Mouse (Mus musculus) forebrain, embryonic 14.5 days (tissue): ENCODE measurements around the gene Fam155a. TPM values are rescaled to one million over a fixed set of nuclear protein-coding genes. Genes with fewer than 3 reads are reported as not detected.

ENCODE experiments used
- ATAC-seq: fragments of 200-750 bp; cut with Nextera tagmentation; 2 replicates; pipeline ENCODE4 v1.8.0; 2017; ENCODE audit warnings: mild to moderate bottlenecking, moderate library complexity
- DNase-seq: peaks from one replicate; pipeline ENCODE4 v3.0.0-alpha.2; 2015; ENCODE audit warnings: low spot score
- H3K27ac ChIP-seq: fragments of 300-500 bp; sonication (generic); 2 replicates; pipeline ENCODE4 v1.5.1; 2014; ENCODE audit warnings: low read depth, mild to moderate bottlenecking, control low read depth, low read length, moderate library complexity
- H3K27me3 ChIP-seq: fragments of 300-500 bp; sonication (generic); replicated peaks from 2 replicates; pipeline ENCODE4 v1.6.1; 2014; ENCODE audit warnings: low read length, control low read depth, mixed read lengths; ENCODE audit not compliant: control insufficient read depth, insufficient read depth
- H3K36me3 ChIP-seq: fragments of 300-500 bp; sonication (generic); 2 replicates; pipeline ENCODE4 v1.6.1; 2014; ENCODE audit warnings: low read length, control low read depth; ENCODE audit not compliant: control insufficient read depth, insufficient read depth
- H3K4me1 ChIP-seq: fragments of 300-500 bp; sonication (generic); 2 replicates; pipeline ENCODE4 v1.6.1; 2014; ENCODE audit warnings: antibody characterized with exemption, low read length, control low read depth; ENCODE audit not compliant: control insufficient read depth, insufficient read depth
- H3K4me2 ChIP-seq: fragments of 300-500 bp; sonication (generic); 2 replicates; pipeline ENCODE4 v1.6.1; 2014; ENCODE audit warnings: mild to moderate bottlenecking, control low read depth, low read length
- H3K4me3 ChIP-seq: fragments of 300-500 bp; sonication (generic); 2 replicates; pipeline ENCODE4 v1.5.1; 2014; ENCODE audit warnings: low read depth, low read length, control low read depth
- H3K9ac ChIP-seq: fragments of 300-500 bp; sonication (generic); 2 replicates; pipeline ENCODE4 v1.6.1; 2014; ENCODE audit warnings: mild to moderate bottlenecking, low read length, control low read depth, moderate library complexity
- H3K9me3 ChIP-seq: fragments of 300-500 bp; sonication (generic); replicated peaks from 2 replicates; pipeline ENCODE4 v1.6.1; 2016; ENCODE audit warnings: low read length, control low read depth, mixed read lengths; ENCODE audit not compliant: control insufficient read depth
- WGBS: fragments of 180-500 bp; shearing (Covaris S2); extraction: QIAGEN DNeasy Blood & Tissue Kit; methylation state at CpG from one replicate; pipeline ENCODE4 v1.1.7; 2014; 5-methylcytosine and 5-hydroxymethylcytosine counted together
- polyA plus RNA-seq: library from polyadenylated mRNA; unstranded; fragments of >200 nt; fragmentation: Nextera tagmentation; extraction: Ambion mirVana; gene quantifications from 2 replicates; pipeline ENCODE4 v1.2.1, GENCODE M21; 2014

The Fam155a gene
- polyA plus RNA-seq, 1 experiment from 2014 or later: 12.1 TPM

GRCm38 (mm10) chr8:9482565-9482964 lies 288.4 kb downstream of the Fam155a start:
- Histone ChIP-seq H3K9ac (no peak overlapping the region), H3K9me3 (no peaks in the 10 kb centered on the region), H3K4me2 (no peak overlapping the region), H3K36me3 (no peaks in the 10 kb centered on the region), H3K4me3 (no peak overlapping the region), H3K27ac (no peak overlapping the region), H3K4me1 (no peaks in the 10 kb centered on the region), H3K27me3 (no peaks in the 10 kb centered on the region)
- WGBS: 46% methylated on average over 5 of the region's 5 CpGs
- DNase-seq: peak; percentile 10
- ATAC-seq: no peak

- Histone ChIP-seq H3K4me1 (no peaks in the 10 kb centered on the region), H3K9me3 (no peaks in the 10 kb centered on the region), H3K36me3 (no peaks in the 10 kb centered on the region), H3K27ac (no peak overlapping the region), H3K4me3 (no peak overlapping the region), H3K27me3 (no peaks in the 10 kb centered on the region), H3K9ac (no peak overlapping the region), H3K4me2 (no peak overlapping the region)
- 74% methylated on average over 5 of the region's 5 CpGs for WGBS
- no peak for DNase-seq
- no peak for ATAC-seq
These were observed 299.7 kb downstream of the Fam155a start for GRCm38 (mm10) chr8:9471290-9471689.

- Histone ChIP-seq H3K27me3 (no peaks in the 10 kb centered on the region), H3K9me3 (no peaks in the 10 kb centered on the region), H3K27ac (no peak overlapping the region), H3K4me1 (no peaks in the 10 kb centered on the region), H3K9ac (no peak overlapping the region), H3K36me3 (no peaks in the 10 kb centered on the region), H3K4me3 (no peak overlapping the region), H3K4me2 (no peak overlapping the region)
- DNase-seq (no peak), ATAC-seq (no peak)
- WGBS: 88% methylated on average over 3 of the region's 3 CpGs
These were observed 300.8 kb downstream of the Fam155a start for GRCm38 (mm10) chr8:9470114-9470513.

GRCm38 (mm10) chr8:9461111-9461510 lies 309.9 kb downstream of the Fam155a start:
- H3K9ac ChIP-seq: no peak overlapping the region
- no peaks in the 10 kb centered on the region for H3K36me3 ChIP-seq
- no peaks in the 10 kb centered on the region for H3K27me3 ChIP-seq
- no peak overlapping the region for H3K27ac ChIP-seq
- H3K9me3 ChIP-seq: no peaks in the 10 kb centered on the region
- H3K4me2 ChIP-seq: no peak overlapping the region
- ATAC-seq (no peak), DNase-seq (no peak)
- no peak overlapping the region for H3K4me3 ChIP-seq
- WGBS: 82% methylated on average over 3 of the region's 4 CpGs
- no peaks in the 10 kb centered on the region for H3K4me1 ChIP-seq

- Histone ChIP-seq H3K4me3 (no peak overlapping the region), H3K27me3 (no peaks in the 10 kb centered on the region), H3K9ac (no peak overlapping the region), H3K36me3 (no peaks in the 10 kb centered on the region), H3K4me1 (no peaks in the 10 kb centered on the region), H3K27ac (no peak overlapping the region), H3K4me2 (no peak overlapping the region), H3K9me3 (no peaks in the 10 kb centered on the region)
- WGBS: 85% methylated on average over 2 of the region's 2 CpGs
- DNase-seq (no peak), ATAC-seq (no peak)
These were observed 310.3 kb downstream of the Fam155a start for GRCm38 (mm10) chr8:9460707-9461106.

- 81% methylated on average over 11 of the region's 11 CpGs for WGBS
- H3K27ac ChIP-seq: no peak overlapping the region
- H3K9me3 ChIP-seq: no peaks in the 10 kb centered on the region
- H3K27me3 ChIP-seq: no peaks in the 10 kb centered on the region
- H3K9ac ChIP-seq: no peak overlapping the region
- no peaks in the 10 kb centered on the region for H3K36me3 ChIP-seq
- H3K4me2 ChIP-seq: no peak overlapping the region
- DNase-seq (no peak), ATAC-seq (no peak)
- no peak overlapping the region for H3K4me3 ChIP-seq
- H3K4me1 ChIP-seq: no peaks in the 10 kb centered on the region
These were observed 312.3 kb downstream of the Fam155a start for GRCm38 (mm10) chr8:9458614-9459013.

GRCm38 (mm10) chr8:9455138-9455537 lies 315.8 kb downstream of the Fam155a start:
- ATAC-seq (no peak), DNase-seq (no peak)
- H3K27me3 ChIP-seq: no peaks in the 10 kb centered on the region
- H3K4me1 ChIP-seq: no peaks in the 10 kb centered on the region
- H3K36me3 ChIP-seq: no peaks in the 10 kb centered on the region
- no peaks in the 10 kb centered on the region for H3K9me3 ChIP-seq
- no peak overlapping the region for H3K9ac ChIP-seq
- H3K4me2 ChIP-seq: no peak overlapping the region
- no peak overlapping the region for H3K4me3 ChIP-seq
- WGBS: 76% methylated on average over 4 of the region's 4 CpGs
- no peak overlapping the region for H3K27ac ChIP-seq

- H3K4me2 ChIP-seq: no peak overlapping the region
- no peaks in the 10 kb centered on the region for H3K4me1 ChIP-seq
- no peaks in the 10 kb centered on the region for H3K9me3 ChIP-seq
- no peaks in the 10 kb centered on the region for H3K36me3 ChIP-seq
- no peak overlapping the region for H3K9ac ChIP-seq
- DNase-seq (no peak), ATAC-seq (no peak)
- no peak overlapping the region for H3K27ac ChIP-seq
- WGBS: 92% methylated on average over 5 of the region's 5 CpGs
- H3K4me3 ChIP-seq: no peak overlapping the region
- H3K27me3 ChIP-seq: no peaks in the 10 kb centered on the region
These were observed 317.2 kb downstream of the Fam155a start for GRCm38 (mm10) chr8:9453742-9454141.

- DNase-seq (no peak), ATAC-seq (no peak)
- Histone ChIP-seq H3K27ac (no peak overlapping the region), H3K4me1 (no peaks in the 10 kb centered on the region), H3K36me3 (no peaks in the 10 kb centered on the region), H3K9me3 (no peaks in the 10 kb centered on the region), H3K4me3 (no peak overlapping the region), H3K27me3 (no peaks in the 10 kb centered on the region), H3K9ac (no peak overlapping the region), H3K4me2 (no peak overlapping the region)
- 70% methylated on average over 4 of the region's 4 CpGs for WGBS
These were observed 319.4 kb downstream of the Fam155a start for GRCm38 (mm10) chr8:9451543-9451942.
